Mouse (Mus musculus): ENCODE data around the gene Papln.

Papln gene

DNA sequence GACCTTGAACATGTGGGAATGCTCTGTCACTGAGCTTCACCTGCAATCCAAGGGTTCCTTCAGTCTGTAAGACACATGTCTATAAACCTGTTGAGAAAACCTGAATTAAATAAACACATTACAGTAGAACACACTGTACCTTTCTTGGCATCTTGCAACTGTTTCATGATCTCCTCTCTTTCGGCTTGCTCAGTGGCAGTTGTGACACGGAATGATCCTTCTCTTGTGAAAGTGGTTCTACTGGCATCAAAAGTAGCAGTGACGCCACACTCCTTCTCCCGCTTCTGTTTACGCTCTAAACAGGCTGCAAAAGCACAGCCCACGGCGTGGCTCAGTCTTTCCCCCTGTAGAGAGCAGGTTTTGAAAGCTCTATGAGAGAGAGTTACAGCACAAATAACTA is 40.2 kb downstream of the Papln start:
- DNase-seq (ENCODE audit: low read depth in 2 of 2, low spot score in 2 of 2): no peak

DNA sequence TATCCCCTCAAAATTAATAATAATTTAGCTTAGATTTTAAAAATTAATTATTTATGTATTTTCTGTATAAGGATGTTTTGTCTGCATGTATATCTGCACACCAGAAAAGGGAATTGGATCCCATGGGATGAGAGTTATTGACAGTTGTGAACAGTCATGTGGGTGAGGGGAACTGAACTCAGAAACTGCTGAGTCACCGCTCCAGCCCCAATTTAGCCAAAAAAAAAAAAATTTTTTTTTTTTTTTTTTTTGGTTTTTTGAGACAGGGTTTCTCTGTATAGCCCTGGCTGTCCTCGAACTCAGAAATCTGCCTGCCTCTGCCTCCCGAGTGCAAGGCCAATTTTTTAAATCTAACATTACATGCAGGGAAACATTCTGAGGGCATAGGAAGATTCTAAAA is 48.5 kb downstream of the Papln start:
- DNase-seq (ENCODE audit: low read depth in 2 of 2, low spot score in 2 of 2): no peak

DNA sequence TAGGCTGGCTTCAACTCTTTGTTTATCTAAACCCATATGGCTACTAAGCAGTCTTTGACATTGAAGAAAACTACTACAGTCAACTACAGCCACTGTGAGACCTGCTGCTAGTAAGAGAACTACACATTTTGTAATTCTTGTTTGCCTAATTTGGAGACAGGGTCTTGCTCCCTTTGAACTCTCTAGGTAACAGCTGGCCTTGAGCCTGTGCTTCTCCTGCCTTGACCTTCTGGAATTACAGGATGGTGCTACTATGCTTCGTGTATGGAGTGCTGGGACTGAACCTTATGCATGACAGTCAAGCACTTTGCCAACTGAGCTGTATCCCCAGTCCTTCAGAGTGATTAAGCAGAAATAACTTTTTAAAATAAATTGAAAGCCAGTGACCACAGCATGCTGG is 53.2 kb downstream of the Papln start:
- DNase-seq (ENCODE audit: low read depth in 2 of 2, low spot score in 2 of 2): no peak

DNA sequence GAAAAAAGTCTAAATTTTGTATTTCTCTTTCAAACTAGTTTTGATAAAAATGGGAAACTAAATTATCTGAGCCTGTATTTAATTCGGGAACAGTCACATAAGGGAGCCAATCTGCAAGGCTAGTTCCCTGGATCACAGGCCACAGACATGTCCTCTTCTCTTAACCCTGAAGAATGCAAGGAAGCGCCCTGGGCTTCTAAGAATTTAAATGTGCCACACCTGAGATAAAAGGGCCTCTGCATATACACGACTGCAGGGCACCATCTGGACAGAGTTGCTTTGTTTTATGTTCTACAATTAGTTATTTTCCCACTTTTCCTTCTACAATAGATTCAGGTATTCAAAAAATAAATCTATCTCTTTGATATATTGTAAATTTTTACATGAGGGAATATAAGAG is 67.0 kb downstream of the Papln start:
- no peak for DNase-seq (ENCODE audit: low read depth in 2 of 2, low spot score in 2 of 2)

DNA sequence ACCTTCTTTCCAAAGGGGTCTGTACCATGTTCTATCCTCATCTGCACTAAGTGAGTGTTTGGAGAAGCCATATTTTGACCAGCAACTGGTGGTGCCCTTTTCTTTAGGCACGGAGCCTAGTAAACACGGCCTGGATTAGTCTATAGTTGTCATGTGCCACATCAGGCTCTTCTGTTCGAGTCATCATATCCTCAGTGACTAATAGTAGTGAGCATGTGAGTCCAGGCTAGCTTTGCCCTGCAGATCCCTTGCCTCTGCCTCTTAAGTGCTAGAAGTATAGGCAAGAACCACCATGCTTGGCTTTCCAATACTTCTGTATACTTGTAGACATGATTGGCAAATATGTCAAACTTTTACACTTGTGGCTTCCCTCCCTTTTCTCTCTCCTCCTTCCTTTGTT is 70.5 kb downstream of the Papln start:
- no peak for DNase-seq (ENCODE audit: low read depth in 2 of 2, low spot score in 2 of 2)

DNA sequence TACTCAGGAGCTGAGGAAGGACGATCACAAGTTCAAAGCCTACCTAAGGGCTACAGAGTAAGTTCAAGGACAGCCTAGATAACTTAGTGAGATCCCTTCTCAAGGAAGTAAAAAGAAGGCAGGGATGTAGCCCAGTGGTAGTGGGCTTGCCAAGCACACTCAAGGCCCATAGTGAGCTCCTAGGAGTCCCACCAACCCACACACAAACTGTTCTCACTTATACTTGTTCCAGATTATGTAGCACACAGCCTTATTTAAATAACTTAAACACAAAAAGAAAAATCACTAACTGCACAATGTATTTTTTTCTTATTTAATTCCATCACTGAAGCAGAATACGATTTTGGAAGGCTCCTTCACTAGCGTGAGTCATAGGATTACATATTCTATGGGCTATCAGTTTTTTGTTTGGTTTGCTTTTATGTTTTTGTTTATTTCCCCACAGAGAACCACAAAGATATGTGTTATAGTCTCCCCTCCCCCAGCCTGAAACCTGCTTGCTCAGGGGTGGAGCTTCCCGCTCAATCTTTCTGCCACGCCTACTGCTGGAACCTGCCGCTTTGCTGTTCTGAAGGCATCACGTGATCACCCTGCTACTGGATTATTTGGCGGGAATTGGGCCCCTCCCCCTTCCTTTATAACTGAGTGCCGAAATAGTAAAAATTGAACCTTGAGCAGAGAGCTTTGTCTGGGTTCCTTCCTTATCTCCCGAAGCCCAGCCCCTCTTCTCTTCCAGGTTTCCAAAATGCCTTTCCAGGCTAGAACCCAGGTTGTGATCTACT is 78.2 kb downstream of the Papln start:
- DNase-seq (ENCODE audit: low read depth in 2 of 2, low spot score in 2 of 2): no peak
